Mouse (Mus musculus) liver, embryonic 14.5 days (tissue): Measurements from ENCODE around the gene Gmfb.

Source experiments
- CTCF ChIP-seq: IDR thresholded peaks from 2 replicates; pipeline ENCODE4 v1.5.1; 2016; ENCODE audit warnings: antibody characterized with exemption, low read depth, control low read depth
- EP300 ChIP-seq: IDR thresholded peaks from 2 replicates; pipeline ENCODE4 v1.6.1; 2016; ENCODE audit warnings: antibody characterized with exemption, low read depth

DNA sequence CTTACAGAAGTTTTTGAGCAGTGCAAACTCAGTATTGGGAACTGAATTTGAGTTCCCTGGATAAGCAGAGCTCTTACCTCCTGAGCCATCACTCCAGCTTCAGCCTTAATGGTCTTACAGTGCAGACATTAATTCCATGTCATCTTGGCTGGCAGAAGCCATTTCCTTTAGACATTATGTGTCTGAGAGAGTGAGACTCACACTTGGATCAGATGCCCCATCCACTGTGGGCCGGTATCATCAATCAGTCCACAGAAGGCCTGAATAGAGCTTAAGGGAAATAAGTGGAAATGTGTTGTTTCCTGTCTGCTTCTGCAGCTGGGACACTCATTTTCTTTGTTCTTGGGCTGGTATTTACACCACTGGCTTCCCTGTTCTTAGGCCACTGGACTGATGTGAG lies 18.3 kb downstream of the Gmfb start:
- TF ChIP-seq CTCF (no peak), EP300 (no peak)
